Mouse (Mus musculus) stomach, adult 2 months (tissue): Measurements from ENCODE around the gene Aldh3b3. TPM values are rescaled to one million over a fixed set of nuclear protein-coding genes. Genes with fewer than 3 reads are reported as not detected.

Experiments
- polyA plus RNA-seq: library from polyadenylated mRNA; depleted of rRNA; stranded (reverse); fragments of >200 nt; gene quantifications from 2 replicates; pipeline ENCODE4 v1.2.3, GENCODE M21; 2012; rRNA removed

Aldh3b3 gene
- polyA plus RNA-seq, result 0.15 and 0.23 TPM in 2 replicates

DNA sequence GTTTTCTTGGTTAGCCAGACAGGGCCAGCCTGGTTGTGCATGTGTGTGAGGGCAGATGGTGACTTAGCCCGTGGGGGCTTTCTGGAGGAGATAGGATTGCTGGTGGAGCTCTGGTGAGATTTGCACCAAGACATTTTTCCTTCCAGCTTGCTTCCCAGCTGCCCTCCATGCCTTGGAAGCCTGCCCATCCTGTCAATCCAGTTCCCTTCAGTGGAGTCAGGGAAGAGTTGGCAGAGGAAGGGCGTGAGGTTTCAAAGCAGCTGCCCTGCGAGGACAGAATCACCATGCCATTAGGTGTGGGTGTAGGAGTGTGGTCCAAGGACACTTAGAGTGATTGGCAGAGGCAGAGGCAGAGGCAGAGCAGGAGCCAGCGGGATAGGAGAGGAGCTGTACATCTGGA, at the start of gene Aldh3b3:
Aldh3b3 (plus strand) TSS at position 176 of the 400 bp plus-strand sequence.

DNA sequence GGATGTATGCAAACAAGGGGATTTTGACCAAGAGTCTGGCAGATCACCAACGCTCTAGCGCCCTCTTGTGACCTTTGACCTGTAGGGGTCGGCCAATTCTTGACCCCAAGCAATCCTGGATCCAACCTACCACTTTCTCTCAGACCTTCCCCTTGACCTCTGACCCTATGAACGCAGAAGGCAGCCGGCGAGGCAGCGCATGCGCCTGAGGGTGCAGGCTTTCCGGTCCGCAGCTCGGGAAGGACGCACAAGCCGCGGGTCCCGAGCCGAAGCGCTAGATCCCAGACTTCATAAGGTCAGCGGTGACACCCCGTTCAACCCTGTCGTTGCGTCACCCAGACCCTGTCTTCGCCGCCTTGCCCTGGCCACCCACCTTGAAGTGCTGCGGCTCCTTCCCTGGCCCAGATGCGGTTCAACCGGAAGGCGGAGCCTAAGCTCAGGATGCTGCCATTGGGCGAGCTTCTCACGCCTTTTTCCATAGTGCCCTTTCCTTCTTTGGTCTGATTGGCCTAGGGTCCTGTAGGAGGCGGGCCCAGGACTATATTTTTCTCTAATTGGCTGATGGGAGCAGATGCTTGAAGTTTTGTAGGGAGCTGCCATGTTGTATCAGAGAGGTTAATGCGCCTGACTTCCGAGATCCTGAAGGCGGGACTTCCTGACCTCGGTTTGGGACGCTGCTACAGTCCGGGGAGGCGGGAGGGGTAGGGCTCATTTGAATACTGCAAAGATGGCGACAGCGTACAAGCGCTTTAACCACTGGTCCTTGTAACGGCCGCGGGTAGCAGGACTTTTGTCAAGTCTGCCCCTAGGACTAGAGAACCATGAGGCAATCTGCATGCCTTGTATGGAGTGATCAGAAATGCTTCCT, 45.9 kb upstream of the Aldh3b3 start, which contains the start of gene Ndufs8:
Ndufs8 (minus strand) TSS at position 438 of the 868 bp plus-strand sequence.

DNA sequence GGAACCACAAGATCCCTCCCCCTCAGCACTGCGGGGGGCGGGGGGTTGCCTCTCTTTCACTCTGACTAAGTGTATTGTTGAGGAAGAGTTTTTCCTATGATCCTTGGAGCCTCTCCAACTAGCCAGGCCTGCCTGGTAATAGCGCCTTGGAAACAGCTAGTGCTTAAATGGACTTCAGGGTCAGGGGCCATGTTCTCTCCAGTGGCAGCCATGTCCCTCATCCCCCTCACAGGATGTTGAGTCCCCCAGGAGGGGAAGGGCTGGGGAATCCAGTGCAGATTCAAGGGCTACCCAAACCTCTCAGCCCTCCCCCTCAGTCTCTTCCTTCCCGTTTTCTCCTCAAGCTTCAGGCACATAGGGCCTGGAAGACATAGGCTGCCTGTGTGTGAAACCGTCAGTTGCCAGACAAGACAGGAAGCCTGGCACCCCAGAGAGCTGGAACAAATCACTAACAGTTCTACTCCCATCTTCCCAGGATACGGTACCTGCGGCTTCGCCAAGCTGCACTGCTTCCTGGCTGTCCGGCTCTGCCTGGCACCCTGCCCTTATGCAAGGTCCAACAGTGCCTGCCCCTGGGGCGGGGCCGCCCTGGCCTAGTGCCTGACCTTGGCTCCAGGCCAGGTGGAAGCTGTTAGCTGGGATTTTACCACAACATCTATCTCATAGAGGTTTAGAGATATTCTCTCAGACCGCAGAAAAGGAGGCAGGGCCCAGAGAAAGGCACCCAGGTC, 29.1 kb upstream of the Aldh3b3 start, which contains the start of gene Aldh3b1:
Aldh3b1 (minus strand) TSS at position 598 of the 731 bp plus-strand sequence.

DNA sequence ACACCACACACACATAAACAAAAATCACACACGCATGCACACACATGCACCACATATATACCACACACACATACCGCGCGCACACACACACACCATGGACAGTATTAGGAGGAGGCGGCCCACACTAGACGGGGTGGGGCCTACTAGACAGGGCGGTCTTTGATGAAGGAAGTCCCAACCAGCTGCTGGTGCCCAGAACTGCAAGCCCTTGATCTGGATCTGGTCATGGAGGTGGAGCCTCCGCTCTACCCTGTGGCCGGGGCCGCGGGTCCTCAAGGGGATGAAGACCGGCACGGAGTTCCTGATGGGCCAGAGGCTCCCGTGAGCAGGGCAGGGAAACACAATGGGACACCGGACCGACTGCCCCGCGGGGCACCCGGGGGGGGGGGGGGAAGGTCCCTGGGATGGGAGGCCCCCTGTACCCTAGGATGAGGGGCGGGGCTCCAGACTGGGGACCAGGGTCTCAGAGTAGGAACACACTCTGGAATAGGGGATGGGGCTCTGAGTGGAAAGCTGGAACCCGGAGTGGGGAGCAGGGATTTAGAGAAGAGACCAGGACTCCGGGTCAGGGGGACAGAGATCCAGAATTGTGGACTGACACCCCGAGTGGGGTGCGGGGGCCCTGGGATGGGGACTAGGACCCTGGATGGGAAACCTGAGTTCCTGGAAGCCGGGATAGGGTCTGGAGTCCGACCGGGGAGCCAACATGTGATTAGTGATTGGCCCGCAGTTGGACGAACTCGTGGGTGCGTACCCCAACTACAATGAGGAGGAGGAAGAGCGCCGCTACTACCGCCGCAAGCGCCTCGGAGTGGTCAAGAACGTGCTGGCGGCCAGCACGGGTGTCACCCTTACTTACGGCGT, 23.2 kb upstream of the Aldh3b3 start, which contains the start of gene Unc93b1:
Unc93b1 (plus strand) TSS at position 155 of the 864 bp plus-strand sequence.

DNA sequence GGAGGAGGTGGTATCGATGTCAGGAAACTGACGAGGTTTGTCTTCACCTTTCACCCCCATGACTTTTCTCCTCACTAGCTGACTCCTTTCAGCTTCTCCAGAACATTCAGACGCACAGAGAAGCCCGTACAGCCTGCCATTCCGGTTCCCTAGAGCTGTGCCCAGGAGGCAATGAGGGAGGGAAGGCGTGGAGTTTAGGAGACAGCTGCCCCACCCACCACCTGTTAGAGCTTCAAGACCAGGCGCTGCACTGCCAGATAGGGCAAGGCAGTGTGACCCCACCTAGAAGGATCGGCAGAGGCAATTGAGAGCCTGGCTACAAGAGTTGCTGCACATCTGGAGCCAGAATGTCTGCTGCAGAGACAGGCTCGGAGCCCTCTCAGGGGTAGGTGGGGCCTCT, 13.8 kb downstream of the Aldh3b3 start, which contains the start of gene Aldh3b2:
Aldh3b2 (plus strand) TSS at position 100 of the 400 bp plus-strand sequence.

DNA sequence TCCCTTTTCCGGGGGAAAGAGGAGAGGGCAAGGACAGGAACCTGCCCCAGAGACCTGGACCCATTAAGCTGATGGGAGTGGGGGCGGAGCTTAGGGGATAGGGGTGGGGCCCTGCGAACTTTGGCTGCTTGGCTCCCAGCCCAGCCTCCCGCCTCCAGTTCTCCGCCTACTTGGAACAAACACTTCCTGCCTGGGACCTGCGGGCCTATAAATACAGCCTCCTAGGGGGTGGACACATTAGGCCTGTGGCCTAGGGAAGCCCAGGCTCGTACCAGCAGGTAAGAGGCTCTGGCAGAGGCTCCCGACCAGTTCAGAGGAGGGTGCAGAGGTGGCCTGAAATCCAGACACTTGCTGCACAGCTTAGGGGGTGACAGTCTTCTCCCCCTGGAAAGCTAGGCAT, 27.9 kb downstream of the Aldh3b3 start, which contains the start of gene Acy3:
Acy3 (plus strand) TSS at position 237 of the 400 bp plus-strand sequence.

DNA sequence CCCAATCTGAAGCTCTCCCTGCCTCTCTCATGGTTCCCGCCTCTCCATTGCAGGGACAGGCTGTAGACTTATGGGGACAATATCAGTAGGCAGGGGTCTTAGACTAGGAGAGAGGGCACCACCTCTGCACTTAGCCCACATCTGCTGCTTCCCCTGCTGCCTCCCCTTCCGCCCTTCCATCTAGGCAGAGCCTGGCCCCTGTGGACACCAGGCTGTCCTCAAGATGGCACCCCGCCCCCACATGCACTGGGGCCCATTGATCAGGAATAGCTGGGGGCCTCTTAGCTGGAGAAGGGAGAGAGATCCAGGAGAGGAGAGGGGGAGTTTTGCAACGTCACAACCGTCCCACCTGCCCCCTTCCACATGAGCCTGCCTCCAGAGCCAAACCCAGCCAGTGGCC, 34.0 kb downstream of the Aldh3b3 start, which contains the start of gene Tbx10:
Tbx10 (plus strand) TSS at position 337 of the 400 bp plus-strand sequence.

DNA sequence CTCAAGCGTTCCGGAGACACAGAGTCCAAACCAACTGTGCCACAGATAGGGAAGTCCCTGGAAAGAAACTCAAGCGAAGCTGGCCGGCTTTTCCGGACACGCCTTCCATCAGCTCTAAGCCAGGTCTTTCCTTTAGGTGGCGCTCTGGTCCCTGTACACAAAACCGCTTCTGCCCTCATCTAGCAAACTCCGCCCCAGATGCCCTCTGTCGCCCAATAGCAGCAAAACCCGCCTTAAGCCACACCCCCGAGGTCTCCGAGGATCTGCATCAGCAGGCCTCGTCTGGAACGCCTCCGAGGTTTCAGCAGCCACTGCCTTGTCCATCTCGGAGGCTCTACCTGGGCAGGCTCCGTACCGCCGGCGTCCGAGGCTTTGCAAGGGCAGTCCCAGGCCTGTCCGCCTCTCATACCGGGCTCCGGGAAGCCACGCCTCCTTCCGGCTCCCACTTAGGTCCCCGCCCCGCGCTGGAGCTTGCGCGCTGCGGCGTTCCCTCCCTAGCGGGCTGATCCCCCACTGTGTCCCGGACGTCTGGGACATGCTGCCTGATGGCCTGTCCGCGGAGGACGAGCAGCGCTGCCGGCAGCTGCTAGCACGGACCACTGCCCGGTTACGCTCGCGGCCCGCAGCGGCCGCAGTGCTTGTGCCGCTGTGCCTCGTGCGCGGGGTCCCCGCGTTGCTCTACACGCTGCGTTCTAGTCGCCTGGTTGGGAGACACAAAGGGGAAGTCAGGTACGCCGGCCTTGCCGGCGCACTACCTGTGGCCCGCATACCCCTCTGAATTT, 41.9 kb downstream of the Aldh3b3 start, which contains the start of the genes Nudt8 and Gm49405:
Nudt8 (plus strand) TSS at position 462 of the 782 bp plus-strand sequence.
Gm49405 (plus strand) TSS at position 508 of the 782 bp plus-strand sequence.

DNA sequence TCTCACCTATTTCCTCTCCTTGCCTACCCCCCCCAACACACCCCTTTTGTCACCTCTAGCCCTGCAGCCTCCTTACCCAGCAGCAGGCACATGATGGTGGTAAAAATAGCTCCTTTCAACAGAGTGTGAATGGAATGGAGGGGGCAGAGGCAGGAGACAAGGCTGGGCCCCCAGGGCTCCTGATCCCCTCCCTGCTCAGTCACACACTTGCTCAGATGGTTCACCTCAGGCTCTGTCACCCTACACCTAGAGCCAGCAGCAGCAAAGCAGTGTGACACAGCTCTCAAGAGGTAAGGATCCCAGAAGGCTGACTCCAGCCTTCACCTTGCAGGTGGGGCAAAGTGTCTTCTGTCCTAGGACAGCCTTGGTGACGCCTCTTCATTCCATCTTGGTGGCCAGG, 44.7 kb downstream of the Aldh3b3 start, which contains the start of gene Doc2g:
Doc2g (plus strand) TSS at position 202 of the 400 bp plus-strand sequence.

DNA sequence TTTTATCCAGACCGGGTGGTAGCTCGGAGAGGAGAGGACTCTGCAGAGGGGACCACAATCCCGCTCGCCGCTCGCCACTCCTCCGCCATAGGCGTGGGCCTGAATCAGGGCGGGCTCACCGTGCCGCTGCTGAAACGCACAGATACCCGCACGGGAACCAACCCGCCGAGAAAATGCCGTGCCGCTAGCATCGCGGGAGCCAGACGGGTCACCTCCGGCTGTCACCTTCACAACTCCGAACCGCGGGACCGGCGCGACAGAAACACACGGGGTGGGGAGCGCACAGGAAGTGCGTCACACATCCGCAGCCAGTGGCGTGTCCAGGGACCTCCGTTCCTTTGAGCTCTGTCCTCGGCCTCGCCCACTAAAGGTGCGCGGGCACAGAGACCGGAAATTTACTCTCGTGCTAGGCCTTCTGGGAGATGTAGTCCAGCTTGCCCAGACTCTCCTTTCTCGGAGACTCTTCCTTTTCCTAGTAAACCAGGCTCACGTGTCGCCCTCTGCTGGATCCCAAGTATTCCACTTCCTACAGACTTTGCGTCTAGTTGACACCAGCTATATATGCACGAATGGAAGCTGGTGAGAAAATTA, 54.1 kb downstream of the Aldh3b3 start, which contains the start of gene Ndufv1:
Ndufv1 (minus strand) TSS at position 375 of the 591 bp plus-strand sequence.

Other genes with a start within 250 kb of the Aldh3b3 start
- gene Kmt5b, start 191.2 kb upstream of the Aldh3b3 start, polyA plus RNA-seq, result 3.0 and 4.4 TPM in 2 replicates
- gene Chka, start 106.9 kb upstream of the Aldh3b3 start, polyA plus RNA-seq, result 32.5 and 46.5 TPM in 2 replicates
- 67.3 and 72.2 TPM in 2 replicates for gene Tcirg1, start 51.5 kb upstream of the Aldh3b3 start, polyA plus RNA-seq
- gene Ndufs8, start 45.9 kb upstream of the Aldh3b3 start, polyA plus RNA-seq, result 180 and 250 TPM in 2 replicates
- 2.0 TPM in 2 replicates for gene Aldh3b1, start 28.8 kb upstream of the Aldh3b3 start, polyA plus RNA-seq
- 31.5 and 46.6 TPM in 2 replicates for gene Unc93b1, start 23.5 kb upstream of the Aldh3b3 start, polyA plus RNA-seq
- gene Aldh3b2, start 13.7 kb downstream of the Aldh3b3 start, polyA plus RNA-seq, result 32.2 and 43.3 TPM in 2 replicates
- 11.4 and 16.6 TPM in 2 replicates for gene Acy3, start 27.9 kb downstream of the Aldh3b3 start, polyA plus RNA-seq
- not detected in 2 replicates for gene Tbx10, start 34.1 kb downstream of the Aldh3b3 start, polyA plus RNA-seq
- gene Nudt8, start 41.9 kb downstream of the Aldh3b3 start, polyA plus RNA-seq, result 14.0 and 30.7 TPM in 2 replicates
- gene Gm49405, start 42.0 kb downstream of the Aldh3b3 start, polyA plus RNA-seq, result 0.82 and 1.4 TPM in 2 replicates
- gene Doc2g, start 44.7 kb downstream of the Aldh3b3 start, polyA plus RNA-seq, result 6.4 and 6.9 TPM in 2 replicates
- 125 and 129 TPM in 2 replicates for gene Ndufv1, start 54.2 kb downstream of the Aldh3b3 start, polyA plus RNA-seq
- 1,477 and 1,578 TPM in 2 replicates for gene Gstp1, start 79.3 kb downstream of the Aldh3b3 start, polyA plus RNA-seq
- 160 and 194 TPM in 2 replicates for gene Gstp2, start 87.4 kb downstream of the Aldh3b3 start, polyA plus RNA-seq
- gene Gstp3, start 100.9 kb downstream of the Aldh3b3 start, polyA plus RNA-seq, result 1.6 and 1.9 TPM in 2 replicates
- not detected in 2 replicates for gene Cabp2, start 122.9 kb downstream of the Aldh3b3 start, polyA plus RNA-seq
- 155 and 221 TPM in 2 replicates for gene Cdk2ap2, start 138.5 kb downstream of the Aldh3b3 start, polyA plus RNA-seq
- 68.7 and 72.3 TPM in 2 replicates for gene Pitpnm1, start 141.4 kb downstream of the Aldh3b3 start, polyA plus RNA-seq
- gene Aip, start 167.2 kb downstream of the Aldh3b3 start, polyA plus RNA-seq, result 25.6 and 32.7 TPM in 2 replicates
- not detected in 2 replicates for gene Gpr152, start 181.1 kb downstream of the Aldh3b3 start, polyA plus RNA-seq
- gene Cabp4, start 185.4 kb downstream of the Aldh3b3 start, polyA plus RNA-seq, result not detected in 2 replicates
- gene Coro1b, start 190.0 kb downstream of the Aldh3b3 start, polyA plus RNA-seq, result 140 and 142 TPM in 2 replicates
- 25.8 and 51.7 TPM in 2 replicates for gene Ptprcap, start 195.0 kb downstream of the Aldh3b3 start, polyA plus RNA-seq
- gene Rps6kb2, start 204.7 kb downstream of the Aldh3b3 start, polyA plus RNA-seq, result 37.1 and 39.1 TPM in 2 replicates
- 4.6 and 5.3 TPM in 2 replicates for gene Carns1, start 216.8 kb downstream of the Aldh3b3 start, polyA plus RNA-seq
- gene Tbc1d10c, start 232.6 kb downstream of the Aldh3b3 start, polyA plus RNA-seq, result 1.5 and 5.0 TPM in 2 replicates
- 202 and 205 TPM in 2 replicates for gene Ppp1ca, start 233.4 kb downstream of the Aldh3b3 start, polyA plus RNA-seq
- 8.0 and 9.5 TPM in 2 replicates for gene Rad9a, start 243.0 kb downstream of the Aldh3b3 start, polyA plus RNA-seq